Mouse (Mus musculus): ENCODE measurements around the gene Mettl6. TPM values are rescaled to one million over a fixed set of nuclear protein-coding genes. Genes with fewer than 3 reads are reported as not detected.
"Not testable (repeated sequence)": the region's sequence is repeated elsewhere in the genome, so short reads cannot be mapped to it uniquely, and the experiment has no call there.

Gene Mettl6
- total RNA-seq, 2 experiments from 2014 or later, result 32.7 to 35.6 TPM

DNA sequence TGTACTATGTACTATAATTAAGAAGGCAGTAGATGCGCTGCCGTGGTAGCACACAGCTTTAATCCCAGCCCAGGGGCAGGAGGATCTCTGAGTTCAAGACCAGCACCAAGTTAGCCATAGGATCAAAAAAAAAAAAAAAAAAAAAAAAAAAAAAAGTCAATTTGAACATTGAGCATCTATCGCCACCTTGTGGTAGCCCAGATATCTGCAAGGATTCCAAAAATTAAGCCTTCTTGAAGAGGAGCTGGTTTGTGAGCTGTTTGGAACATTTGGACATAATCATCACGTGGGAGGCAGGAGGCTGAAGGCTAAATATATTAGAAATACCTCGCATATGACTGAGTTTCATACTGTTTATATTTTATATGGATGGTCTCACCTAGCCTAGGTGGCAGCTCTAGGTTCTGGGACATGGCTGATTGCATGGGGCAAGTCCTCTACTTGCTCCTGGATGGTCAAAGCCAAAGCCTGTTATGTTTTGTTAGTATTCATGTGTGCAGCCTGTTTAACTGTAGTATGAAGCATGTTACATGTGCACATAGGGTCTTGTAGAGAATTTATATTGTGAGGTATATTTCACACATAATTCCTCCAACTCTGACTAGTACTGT is 22.3 kb downstream of the Mettl6 start:
- peak; percentile 52 to 60 for DNase-seq (ENCODE audit: extremely low spot score in 1 of 2, low spot score in 2 of 2)
- intact Hi-C loops (cut with DNase I), result loop anchor here (1.0 to 5.0 kb wide), 4 partner anchors 35 to 200 kb away; partner anchors contain the start of gene Sh3bp5
- peak; percentile 85 for TF ChIP-seq CTCF (IDR thresholded peaks at IDR 0.05)
- Histone ChIP-seq H3K4me3 (no peak overlapping the region), H3K27ac (no peak overlapping the region)

GRCm38 (mm10) chr14:31469711-31470110 is 25.1 kb downstream of the Mettl6 start:
- intact Hi-C loops (cut with DNase I), result loop anchor here (5.0 kb wide), 1 partner anchor 32 kb away; the partner anchor contains the start of gene Sh3bp5
- no peak overlapping the region for H3K4me3 ChIP-seq
- TF ChIP-seq CTCF (IDR thresholded peaks at IDR 0.05), result no peak; the same call in none of the 2 replicates
- DNase-seq (ENCODE audit: extremely low spot score in 1 of 2, low spot score in 2 of 2), result no peak
- no peak overlapping the region for H3K27ac ChIP-seq

GRCm38 (mm10) chr14:31464176-31464575 is 30.7 kb downstream of the Mettl6 start:
- DNase-seq (ENCODE audit: extremely low spot score in 1 of 2, low spot score in 2 of 2), result no peak
- intact Hi-C loops (cut with DNase I), result loop anchor here (2.0 kb wide), 1 partner anchor 77 kb away; no protein-coding TSS in a partner anchor
- H3K4me3 ChIP-seq, result no peak overlapping the region
- no peak overlapping the region for H3K27ac ChIP-seq
- peak; percentile 54 for TF ChIP-seq CTCF (IDR thresholded peaks at IDR 0.05)

- Histone ChIP-seq H3K27ac (no peak overlapping the region), H3K4me3 (no peak overlapping the region)
- intact Hi-C loops (cut with DNase I), result no loop called here
- no peak for TF ChIP-seq CTCF (IDR thresholded peaks at IDR 0.05)
- DNase-seq (ENCODE audit: extremely low spot score in 1 of 2, low spot score in 2 of 2), result no peak
These were observed 32.0 kb downstream of the Mettl6 start for GRCm38 (mm10) chr14:31462886-31463285.

- peak; percentile 35 for TF ChIP-seq CTCF (IDR thresholded peaks at IDR 0.05)
- DNase-seq (ENCODE audit: extremely low spot score in 1 of 2, low spot score in 2 of 2); intact Hi-C loops (cut with DNase I); H3K4me3 ChIP-seq; H3K27ac ChIP-seq: not testable (repeated sequence)
These were observed 32.6 kb downstream of the Mettl6 start for GRCm38 (mm10) chr14:31462226-31462625.

- Histone ChIP-seq H3K4me3 (no peak overlapping the region), H3K27ac (no peak overlapping the region)
- no peak for DNase-seq (ENCODE audit: extremely low spot score in 1 of 2, low spot score in 2 of 2)
- intact Hi-C loops (cut with DNase I), result no loop called here
- TF ChIP-seq CTCF (IDR thresholded peaks at IDR 0.05), result no peak
These were observed 36.8 kb downstream of the Mettl6 start for GRCm38 (mm10) chr14:31458006-31458405.

GRCm38 (mm10) chr14:31456064-31456721 is 38.6 kb downstream of the Mettl6 start:
- no peak overlapping the region for H3K27ac ChIP-seq
- no peak for TF ChIP-seq CTCF (IDR thresholded peaks at IDR 0.05)
- no peak for DNase-seq (ENCODE audit: extremely low spot score in 1 of 2, low spot score in 2 of 2)
- intact Hi-C loops (cut with DNase I), result no loop called here
- no peak overlapping the region for H3K4me3 ChIP-seq

- no peak overlapping the region for H3K4me3 ChIP-seq
- no peak for DNase-seq (ENCODE audit: extremely low spot score in 1 of 2, low spot score in 2 of 2)
- TF ChIP-seq CTCF (IDR thresholded peaks at IDR 0.05), result peak; percentile 43
- intact Hi-C loops (cut with DNase I), result no loop called here
- H3K27ac ChIP-seq, result no peak overlapping the region
These were observed 39.8 kb downstream of the Mettl6 start for GRCm38 (mm10) chr14:31454849-31455566.

GRCm38 (mm10) chr14:31453946-31454345 is 40.9 kb downstream of the Mettl6 start:
- intact Hi-C loops (cut with DNase I); H3K4me3 ChIP-seq; DNase-seq (ENCODE audit: extremely low spot score in 1 of 2, low spot score in 2 of 2): not testable (repeated sequence)

DNA sequence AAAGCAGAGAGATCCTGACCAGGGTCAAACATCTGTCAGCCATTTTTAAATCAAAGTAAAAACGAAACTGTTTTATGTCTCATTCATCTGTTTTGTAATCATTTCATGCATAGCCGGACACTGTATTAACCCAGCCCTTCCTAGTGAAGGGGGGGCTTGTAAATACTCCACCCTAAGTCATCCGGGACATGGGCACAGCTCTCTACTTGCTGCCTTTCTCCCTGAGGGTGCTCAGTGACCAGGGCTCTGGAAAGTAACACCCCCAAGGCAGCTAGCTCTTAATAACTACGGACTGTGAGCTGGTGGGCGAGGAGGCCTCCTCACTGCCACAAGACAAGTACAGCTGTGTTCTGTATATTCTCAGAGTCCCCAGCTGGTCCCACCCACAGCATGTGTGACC is 45.8 kb downstream of the Mettl6 start:
- no peak for TF ChIP-seq CTCF (IDR thresholded peaks at IDR 0.05)
- intact Hi-C loops (cut with DNase I), result no loop called here
- Histone ChIP-seq H3K4me3 (no peak overlapping the region), H3K27ac (no peak overlapping the region)
- no peak for DNase-seq (ENCODE audit: extremely low spot score in 1 of 2, low spot score in 2 of 2)

More at GRCm38 (mm10) chr14:31453946-31454345, 40.9 kb downstream of the Mettl6 start:
- H3K27ac ChIP-seq, result not testable (repeated sequence)

GRCm38 (mm10) chr14:31443616-31444015 is 51.2 kb downstream of the Mettl6 start:
- DNase-seq (ENCODE audit: extremely low spot score in 1 of 2, low spot score in 2 of 2), result no peak
- no peak overlapping the region for H3K4me3 ChIP-seq
- TF ChIP-seq CTCF (IDR thresholded peaks at IDR 0.05), result no peak
- intact Hi-C loops (cut with DNase I), result no loop called here
- no peak overlapping the region for H3K27ac ChIP-seq

DNA sequence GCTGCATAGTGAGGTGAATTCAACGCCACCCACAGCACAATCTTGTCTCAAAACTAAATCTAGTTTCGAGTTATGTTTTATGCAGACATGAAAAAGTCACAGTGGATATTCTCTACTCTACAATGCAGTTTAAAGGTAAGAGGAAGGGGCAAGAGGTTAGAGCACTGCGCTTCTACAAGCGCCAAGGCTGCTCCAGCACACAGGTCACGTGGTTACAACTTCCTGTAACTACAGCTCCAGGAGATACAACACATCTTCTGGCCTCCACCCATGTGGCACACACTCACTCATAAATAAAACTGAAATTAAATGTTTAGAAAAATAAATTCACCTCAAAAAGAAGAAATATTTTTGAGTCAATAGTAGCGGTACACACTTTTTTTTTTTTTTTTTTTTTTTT is 54.1 kb downstream of the Mettl6 start:
- no peak for TF ChIP-seq CTCF (IDR thresholded peaks at IDR 0.05)
- intact Hi-C loops (cut with DNase I), result no loop called here
- no peak overlapping the region for H3K4me3 ChIP-seq

More for the DNA sequence above, 54.1 kb downstream of the Mettl6 start:
- DNase-seq (ENCODE audit: extremely low spot score in 1 of 2, low spot score in 2 of 2), result no peak
- H3K27ac ChIP-seq, result no peak overlapping the region

Data from left cerebral cortex, adult 2 months (tissue).